Mouse (Mus musculus) heart, postnatal 0 days (tissue): ENCODE data around the gene 1700017B05Rik.

ENCODE experiments used
- CTCF ChIP-seq: IDR thresholded peaks from 2 replicates; pipeline ENCODE4 v1.5.1; 2016; ENCODE audit warnings: antibody characterized with exemption, control low read depth, low read depth
- EP300 ChIP-seq: IDR thresholded peaks from 2 replicates; pipeline ENCODE4 v1.6.1; 2016; ENCODE audit warnings: antibody characterized with exemption, low read depth

- TF ChIP-seq CTCF, result peak; percentile 76
- no peak for TF ChIP-seq EP300
Measured at GRCm38 (mm10) chr9:57220356-57220755, 42.1 kb downstream of the 1700017B05Rik start.
